Mouse (Mus musculus) G1E (cell line): ENCODE data around the gene Gpa33.

Experiments
- CTCF ChIP-seq: IDR thresholded peaks from 2 replicates; pipeline ENCODE4 v1.5.1; 2012; ENCODE audit warnings: low read depth, low read length, inconsistent platforms, mixed read lengths
- GATA1 ChIP-seq: IDR thresholded peaks from 2 replicates; pipeline ENCODE4 v1.6.1; 2012; ENCODE audit warnings: borderline replicate concordance, low read length, inconsistent platforms, mixed read lengths
- GATA2 ChIP-seq: IDR thresholded peaks from 2 replicates; pipeline ENCODE4 v1.6.1; 2012; ENCODE audit warnings: low read depth, low read length, inconsistent platforms, borderline replicate concordance
- TAL1 ChIP-seq: conservative IDR thresholded peaks from 2 replicates; pipeline ENCODE4 v1.6.1; 2012; ENCODE audit warnings: low read depth, low read length, inconsistent platforms, mixed read lengths

GRCm38 (mm10) chr1:166123751-166124150 is 6.3 kb upstream of the Gpa33 start:
- TF ChIP-seq CTCF (no peak), GATA1 (no peak), GATA2 (no peak), TAL1 (no peak)
